Mouse (Mus musculus): Measurements from ENCODE around the gene Csnk1e. TPM values are rescaled to one million over a fixed set of nuclear protein-coding genes. Genes with fewer than 3 reads are reported as not detected.

Csnk1e gene
- total and polyA plus RNA-seq, 2 experiments from 2014 or later, result 178 to 323 TPM

DNA sequence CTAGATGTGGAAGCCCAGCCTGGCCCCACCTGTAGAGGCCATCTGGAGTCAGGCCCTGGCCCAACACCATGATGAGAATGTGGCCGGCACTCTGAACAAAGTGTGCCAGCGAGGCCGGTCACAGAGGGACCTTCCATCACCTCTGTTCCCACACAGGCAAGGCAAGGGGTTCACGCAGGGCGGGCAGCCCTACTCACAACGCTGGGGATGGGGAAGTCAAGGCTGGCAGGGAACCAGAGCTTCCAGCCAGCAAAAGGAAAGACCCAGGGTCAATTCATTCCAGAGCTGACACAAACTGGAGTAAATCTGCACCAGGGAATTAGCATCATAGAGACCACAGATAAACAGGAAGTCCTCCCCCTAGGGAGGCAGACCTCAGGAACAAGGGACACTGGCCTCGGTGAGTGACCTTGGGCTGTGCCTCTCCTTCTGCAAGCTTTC is 18.9 kb downstream of the Csnk1e start:
- Histone ChIP-seq H3K4me2 (ENCODE audit: low read depth, low read length) (no peak overlapping the region), H3K4me3 (ENCODE audit: low read length) (no peak overlapping the region), H3K9me3 (ENCODE audit: low read length) (no peaks in the 10 kb centered on the region), H3K36me3 (ENCODE audit: insufficient read depth, low read length) (peaks cover 9% of the 10 kb centered on the region; the same call in 1 of the 2 replicates), H3K27me3 (ENCODE audit: insufficient read depth, low read length) (no peaks in the 10 kb centered on the region), H3K27ac (peak overlapping the region; percentile 56; the same call in 1 of the 2 replicates), H3K9ac (replicated peaks; ENCODE audit: low read length) (no peak overlapping the region), H3K4me1 (ENCODE audit: insufficient read depth, low read length) (peaks cover 47% of the 10 kb centered on the region)
- no peak for TF ChIP-seq CTCF (IDR thresholded peaks at IDR 0.05; ENCODE audit: low read depth)
- ATAC-seq, result no peak
- DNase-seq (ENCODE audit: low spot score), result peak; percentile 31
- WGBS, result 32% methylated on average over 7 of the region's 7 CpGs

DNA sequence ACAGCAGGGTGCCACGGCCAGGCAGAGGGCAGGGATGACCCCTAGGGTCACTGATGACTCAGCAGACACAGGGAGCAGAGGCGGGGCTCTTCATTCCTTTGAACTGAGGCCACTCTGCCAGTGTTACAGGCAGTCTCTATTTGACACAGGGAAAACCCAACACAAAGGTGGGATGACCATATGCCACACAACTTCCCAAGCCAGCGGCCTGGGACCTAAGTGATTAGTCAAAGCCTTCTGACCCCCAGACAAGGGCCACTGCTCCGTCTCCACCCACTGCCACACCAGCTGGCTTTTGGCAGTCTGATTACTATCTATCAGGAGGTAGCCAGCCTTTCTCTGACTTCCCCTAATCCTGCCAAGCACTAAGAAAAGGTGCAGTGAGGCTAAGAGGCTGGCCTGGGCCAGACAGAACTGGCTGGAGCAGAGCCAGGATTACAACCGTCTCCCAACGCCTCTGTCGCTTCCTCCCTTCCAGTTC is 20.1 kb downstream of the Csnk1e start:
- Histone ChIP-seq H3K27ac (peak overlapping the region; percentile 56; the same call in 1 of the 2 replicates), H3K36me3 (ENCODE audit: insufficient read depth, low read length) (peaks cover 19% of the 10 kb centered on the region), H3K27me3 (ENCODE audit: insufficient read depth, low read length) (no peaks in the 10 kb centered on the region), H3K4me1 (ENCODE audit: insufficient read depth, low read length) (peaks cover 45% of the 10 kb centered on the region), H3K4me2 (ENCODE audit: low read depth, low read length) (no peak overlapping the region; the same call in 1 of the 2 replicates), H3K9me3 (ENCODE audit: low read length) (no peaks in the 10 kb centered on the region), H3K9ac (replicated peaks; ENCODE audit: low read length) (no peak overlapping the region), H3K4me3 (ENCODE audit: low read length) (no peak overlapping the region)
- TF ChIP-seq CTCF (IDR thresholded peaks at IDR 0.05; ENCODE audit: low read depth), result no peak
- WGBS, result 19% methylated on average over 7 of the region's 7 CpGs
- ATAC-seq, result peak; percentile 33
- peak; percentile 55 for DNase-seq (ENCODE audit: low spot score)

DNA sequence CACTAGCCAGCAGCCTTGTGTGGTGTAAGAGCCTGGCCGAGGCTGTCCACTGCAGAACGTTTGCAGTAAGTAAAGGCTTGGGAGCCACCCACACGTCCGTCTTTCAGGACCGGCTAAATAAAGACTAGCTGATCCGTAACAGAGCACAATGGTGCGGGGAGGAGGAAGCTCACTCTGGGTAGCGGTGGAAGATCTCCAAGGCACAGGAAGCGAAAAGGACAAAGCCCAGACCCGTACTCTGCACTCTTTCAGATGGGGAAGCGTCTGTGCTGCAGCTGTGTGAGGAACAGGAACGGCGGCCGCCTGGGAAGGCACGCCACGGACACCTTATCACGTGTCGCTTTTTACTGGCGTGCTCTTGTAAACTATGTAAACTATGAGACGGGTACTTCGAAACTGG is 22.5 kb downstream of the Csnk1e start:
- no peak for ATAC-seq
- Histone ChIP-seq H3K27me3 (ENCODE audit: insufficient read depth, low read length) (no peaks in the 10 kb centered on the region), H3K9ac (replicated peaks; ENCODE audit: low read length) (no peak overlapping the region), H3K4me2 (ENCODE audit: low read depth, low read length) (no peak overlapping the region), H3K36me3 (ENCODE audit: insufficient read depth, low read length) (peaks cover 28% of the 10 kb centered on the region), H3K9me3 (ENCODE audit: low read length) (no peaks in the 10 kb centered on the region), H3K4me3 (ENCODE audit: low read length) (no peak overlapping the region), H3K27ac (no peak overlapping the region), H3K4me1 (ENCODE audit: insufficient read depth, low read length) (peaks cover 25% of the 10 kb centered on the region)
- 25% methylated on average over 21 of the region's 21 CpGs for WGBS
- DNase-seq (ENCODE audit: low spot score), result peak; percentile 45
- no peak for TF ChIP-seq CTCF (IDR thresholded peaks at IDR 0.05; ENCODE audit: low read depth)

- Histone ChIP-seq H3K4me1 (ENCODE audit: insufficient read depth, low read length) (peaks cover 24% of the 10 kb centered on the region), H3K9me3 (ENCODE audit: low read length) (no peaks in the 10 kb centered on the region), H3K4me2 (ENCODE audit: low read depth, low read length) (no peak overlapping the region), H3K4me3 (ENCODE audit: low read length) (no peak overlapping the region), H3K27ac (0 out of 2 replicates have a peak overlapping the region, but pooled peaks have one; percentile 17), H3K27me3 (ENCODE audit: insufficient read depth, low read length) (no peaks in the 10 kb centered on the region), H3K9ac (replicated peaks; ENCODE audit: low read length) (no peak overlapping the region), H3K36me3 (ENCODE audit: insufficient read depth, low read length) (peaks cover 32% of the 10 kb centered on the region)
- TF ChIP-seq CTCF (IDR thresholded peaks at IDR 0.05; ENCODE audit: low read depth), result no peak
- 82% methylated on average over 11 of the region's 11 CpGs for WGBS
- ATAC-seq, result no peak
- DNase-seq (ENCODE audit: low spot score), result no peak
Measured at GRCm38 (mm10) chr15:79432328-79432727, 23.0 kb downstream of the Csnk1e start.

DNA sequence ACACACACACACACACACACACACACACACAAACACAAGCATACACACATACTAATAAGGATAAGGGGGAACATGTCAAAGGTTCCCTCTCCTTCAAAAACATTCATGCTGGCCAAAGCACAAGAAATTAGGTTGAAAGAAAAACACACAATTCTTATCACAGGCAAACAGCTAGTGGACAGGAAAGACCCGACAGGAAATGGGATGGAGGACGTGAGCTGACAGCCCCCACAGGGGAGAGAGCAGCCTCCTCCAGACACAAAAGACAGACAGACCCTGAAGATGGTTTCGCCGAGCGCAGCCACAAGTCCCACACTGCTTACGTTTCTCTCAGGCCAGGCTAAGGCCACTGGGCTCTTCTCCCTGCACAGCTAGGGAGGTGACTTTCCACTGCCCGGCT is 23.4 kb downstream of the Csnk1e start:
- Histone ChIP-seq H3K9ac (replicated peaks; ENCODE audit: low read length) (no peak overlapping the region), H3K4me1 (ENCODE audit: insufficient read depth, low read length) (peaks cover 20% of the 10 kb centered on the region), H3K27ac (0 out of 2 replicates have a peak overlapping the region, but pooled peaks have one; percentile 17), H3K36me3 (ENCODE audit: insufficient read depth, low read length) (peaks cover 32% of the 10 kb centered on the region), H3K4me3 (ENCODE audit: low read length) (no peak overlapping the region), H3K27me3 (ENCODE audit: insufficient read depth, low read length) (no peaks in the 10 kb centered on the region), H3K9me3 (ENCODE audit: low read length) (no peaks in the 10 kb centered on the region), H3K4me2 (ENCODE audit: low read depth, low read length) (no peak overlapping the region)
- TF ChIP-seq CTCF (IDR thresholded peaks at IDR 0.05; ENCODE audit: low read depth), result no peak
- WGBS, result 63% methylated on average over 7 of the region's 7 CpGs
- no peak for ATAC-seq
- no peak for DNase-seq (ENCODE audit: low spot score)

- 74% methylated on average over 10 of the region's 10 CpGs for WGBS
- H3K36me3 ChIP-seq (ENCODE audit: insufficient read depth, low read length), result peaks cover 43% of the 10 kb centered on the region
- H3K9me3 ChIP-seq (ENCODE audit: low read length), result no peaks in the 10 kb centered on the region
- no peak for ATAC-seq
- no peak for TF ChIP-seq CTCF (IDR thresholded peaks at IDR 0.05; ENCODE audit: low read depth)
- H3K27ac ChIP-seq, result no peak overlapping the region
- H3K9ac ChIP-seq (replicated peaks; ENCODE audit: low read length), result no peak overlapping the region
- no peak for DNase-seq (ENCODE audit: low spot score)
- H3K4me1 ChIP-seq (ENCODE audit: insufficient read depth, low read length), result peaks cover 7% of the 10 kb centered on the region
- no peak overlapping the region for H3K4me3 ChIP-seq (ENCODE audit: low read length)
- H3K4me2 ChIP-seq (ENCODE audit: low read depth, low read length), result no peak overlapping the region
- H3K27me3 ChIP-seq (ENCODE audit: insufficient read depth, low read length), result no peaks in the 10 kb centered on the region
Measured at GRCm38 (mm10) chr15:79430461-79431000, 24.8 kb downstream of the Csnk1e start.

GRCm38 (mm10) chr15:79429994-79430393 is 25.4 kb downstream of the Csnk1e start:
- peaks cover 49% of the 10 kb centered on the region for H3K36me3 ChIP-seq (ENCODE audit: insufficient read depth, low read length)
- 83% methylated on average over 7 of the region's 9 CpGs for WGBS

More at GRCm38 (mm10) chr15:79429994-79430393, 25.4 kb downstream of the Csnk1e start:
- Histone ChIP-seq H3K9ac (replicated peaks; ENCODE audit: low read length) (no peak overlapping the region), H3K4me3 (ENCODE audit: low read length) (no peak overlapping the region), H3K9me3 (ENCODE audit: low read length) (no peaks in the 10 kb centered on the region), H3K4me1 (ENCODE audit: insufficient read depth, low read length) (peaks cover 1% of the 10 kb centered on the region; the same call in 1 of the 2 replicates), H3K4me2 (ENCODE audit: low read depth, low read length) (no peak overlapping the region), H3K27me3 (ENCODE audit: insufficient read depth, low read length) (no peaks in the 10 kb centered on the region), H3K27ac (no peak overlapping the region)
- TF ChIP-seq CTCF (IDR thresholded peaks at IDR 0.05; ENCODE audit: low read depth), result no peak
- DNase-seq (ENCODE audit: low spot score) (no peak), ATAC-seq (no peak)
